Mouse (Mus musculus): ENCODE measurements at regions not wholly inside any gene's neighbourhood (a gene's known extent, or its start where the extent isn't known, plus 50 kb on each side); places are given as distances from the start of the nearest gene placed in this dataset.

DNA sequence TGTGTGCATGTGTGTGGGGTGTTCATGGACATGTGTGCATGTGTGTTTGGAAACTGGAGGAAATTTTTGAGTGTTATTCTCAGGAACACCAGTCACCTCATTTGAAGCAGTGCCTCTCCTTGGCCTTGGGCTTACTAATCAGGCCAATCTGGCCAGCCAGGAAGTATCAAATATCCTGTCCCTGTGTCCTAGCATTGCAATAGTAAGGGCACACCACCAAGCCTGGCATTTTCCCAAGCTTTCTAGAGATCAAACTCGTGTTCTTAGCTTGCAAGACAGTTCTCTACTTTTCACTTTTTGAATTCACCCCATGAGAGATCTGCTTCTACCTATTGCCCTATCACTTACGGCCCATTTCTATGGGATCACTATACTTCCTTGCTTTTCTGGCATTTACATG is 376.7 kb downstream of the 9330182O14Rik start:
- no peaks in the 10 kb centered on the region for H3K27me3 ChIP-seq (ENCODE audit: control insufficient read depth, insufficient read depth, low read length)
- no peaks in the 10 kb centered on the region for H3K9me3 ChIP-seq (ENCODE audit: control insufficient read depth, low read length)
- WGBS: 74% methylated on average over 2 of the region's 2 CpGs
- ATAC-seq (ENCODE audit: insufficient number of reproducible peaks, low FRiP score, low TSS enrichment, low read depth) (no peak), DNase-seq (ENCODE audit: low spot score) (no peak)
- no peaks in the 10 kb centered on the region for H3K36me3 ChIP-seq (ENCODE audit: control insufficient read depth, insufficient read depth, low read length)
- H3K4me2 ChIP-seq (ENCODE audit: low read depth, severe bottlenecking): no peak overlapping the region
- no peaks in the 10 kb centered on the region for H3K4me1 ChIP-seq (ENCODE audit: control insufficient read depth, insufficient read depth, low read length)
- H3K27ac ChIP-seq (replicated peaks; ENCODE audit: low read depth, low read length): no peak overlapping the region
- no peak overlapping the region for H3K4me3 ChIP-seq (ENCODE audit: low read depth, low read length)
- H3K9ac ChIP-seq (ENCODE audit: low read length): no peak overlapping the region

DNA sequence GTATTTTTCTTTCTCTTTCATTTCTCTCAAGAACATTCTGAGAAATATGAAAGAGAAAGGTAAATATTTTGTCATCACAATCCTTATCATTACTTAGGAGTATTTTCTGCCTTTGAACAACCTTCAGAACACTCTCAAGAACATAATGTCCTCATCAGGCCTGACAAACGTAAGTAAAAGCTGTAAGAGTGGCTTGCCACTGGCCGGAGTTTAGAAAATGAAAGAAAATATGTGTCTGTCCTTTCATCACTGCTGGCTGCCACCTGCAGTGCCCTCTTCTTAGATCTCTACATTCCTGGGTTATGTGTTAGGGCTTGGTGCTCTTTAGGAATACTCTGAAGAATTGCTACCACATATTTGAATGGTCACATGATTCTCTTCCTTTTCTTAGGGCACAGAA is 390.2 kb downstream of the 9330182O14Rik start:
- Histone ChIP-seq H3K36me3 (ENCODE audit: control insufficient read depth, insufficient read depth, low read length) (no peaks in the 10 kb centered on the region), H3K4me3 (ENCODE audit: low read depth, low read length) (no peak overlapping the region), H3K27me3 (ENCODE audit: control insufficient read depth, insufficient read depth, low read length) (no peaks in the 10 kb centered on the region), H3K9me3 (ENCODE audit: control insufficient read depth, low read length) (no peaks in the 10 kb centered on the region), H3K9ac (ENCODE audit: low read length) (no peak overlapping the region), H3K27ac (replicated peaks; ENCODE audit: low read depth, low read length) (no peak overlapping the region), H3K4me1 (ENCODE audit: control insufficient read depth, insufficient read depth, low read length) (no peaks in the 10 kb centered on the region), H3K4me2 (ENCODE audit: low read depth, severe bottlenecking) (no peak overlapping the region)
- ATAC-seq (ENCODE audit: insufficient number of reproducible peaks, low FRiP score, low TSS enrichment, low read depth) (no peak), DNase-seq (ENCODE audit: low spot score) (no peak)
- 53% methylated on average over 2 of the region's 2 CpGs for WGBS

DNA sequence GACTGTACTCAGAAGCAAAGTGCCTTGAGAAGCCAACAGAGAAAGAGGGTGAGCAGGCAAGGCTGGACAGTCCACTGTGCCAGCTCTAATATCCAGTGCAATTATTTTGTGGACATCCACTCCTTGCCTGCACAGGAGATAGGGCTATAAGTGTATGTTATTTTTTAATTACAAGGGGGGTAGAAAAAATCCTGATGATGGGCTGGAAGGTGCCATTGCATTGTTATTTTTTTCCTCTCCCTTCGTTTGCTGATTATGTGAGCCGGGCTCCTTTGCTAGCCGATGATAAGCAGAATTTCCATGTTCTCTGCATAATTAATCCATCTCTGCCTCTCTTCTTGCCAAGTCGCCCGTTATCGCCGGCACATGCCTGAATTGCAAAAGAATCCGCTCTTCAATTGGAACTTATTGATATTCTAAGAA is 399.3 kb downstream of the 9330182O14Rik start:
- Histone ChIP-seq H3K4me2 (ENCODE audit: low read depth, severe bottlenecking) (no peak overlapping the region), H3K27ac (replicated peaks; ENCODE audit: low read depth, low read length) (no peak overlapping the region), H3K36me3 (ENCODE audit: control insufficient read depth, insufficient read depth, low read length) (no peaks in the 10 kb centered on the region), H3K27me3 (ENCODE audit: control insufficient read depth, insufficient read depth, low read length) (no peaks in the 10 kb centered on the region), H3K9me3 (ENCODE audit: control insufficient read depth, low read length) (no peaks in the 10 kb centered on the region), H3K4me3 (ENCODE audit: low read depth, low read length) (no peak overlapping the region), H3K4me1 (ENCODE audit: control insufficient read depth, insufficient read depth, low read length) (no peaks in the 10 kb centered on the region), H3K9ac (ENCODE audit: low read length) (no peak overlapping the region)
- no peak for ATAC-seq (ENCODE audit: insufficient number of reproducible peaks, low FRiP score, low TSS enrichment, low read depth)
- 88% methylated on average over 8 of the region's 8 CpGs for WGBS
- DNase-seq (ENCODE audit: low spot score): no peak

DNA sequence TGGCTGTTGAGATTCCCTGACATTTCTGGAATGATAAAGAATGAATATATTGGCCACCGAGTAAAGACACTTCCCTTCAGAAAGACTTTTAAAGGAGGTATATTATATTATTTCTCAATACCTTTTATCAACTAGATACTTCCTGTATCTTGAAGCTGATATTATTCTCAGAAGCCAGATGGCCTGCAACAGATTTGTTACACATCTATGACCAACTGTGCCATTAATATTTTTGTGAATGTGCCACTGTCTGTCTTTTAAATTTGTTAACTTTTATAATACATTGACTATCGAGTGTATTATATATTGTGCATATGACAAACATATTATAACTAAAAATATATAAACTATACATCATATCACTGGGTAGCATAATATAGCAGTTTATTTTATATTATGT is 427.5 kb downstream of the 9330182O14Rik start:
- Histone ChIP-seq H3K9me3 (ENCODE audit: control insufficient read depth, low read length) (no peaks in the 10 kb centered on the region), H3K4me3 (ENCODE audit: low read depth, low read length) (no peak overlapping the region), H3K9ac (ENCODE audit: low read length) (no peak overlapping the region), H3K4me1 (ENCODE audit: control insufficient read depth, insufficient read depth, low read length) (no peaks in the 10 kb centered on the region), H3K27me3 (ENCODE audit: control insufficient read depth, insufficient read depth, low read length) (no peaks in the 10 kb centered on the region), H3K27ac (replicated peaks; ENCODE audit: low read depth, low read length) (no peak overlapping the region), H3K36me3 (ENCODE audit: control insufficient read depth, insufficient read depth, low read length) (no peaks in the 10 kb centered on the region), H3K4me2 (ENCODE audit: low read depth, severe bottlenecking) (no peak overlapping the region)
- no peak for ATAC-seq (ENCODE audit: insufficient number of reproducible peaks, low FRiP score, low TSS enrichment, low read depth)
- no peak for DNase-seq (ENCODE audit: low spot score)
- 90% methylated on average over 2 of the region's 2 CpGs for WGBS

GRCm38 (mm10) chr15:40565716-40566115 is 431.6 kb downstream of the 9330182O14Rik start:
- WGBS: 36% methylated on average over 5 of the region's 5 CpGs
- Histone ChIP-seq H3K4me2 (ENCODE audit: low read depth, severe bottlenecking) (no peak overlapping the region), H3K9me3 (ENCODE audit: control insufficient read depth, low read length) (no peaks in the 10 kb centered on the region), H3K4me1 (ENCODE audit: control insufficient read depth, insufficient read depth, low read length) (no peaks in the 10 kb centered on the region), H3K36me3 (ENCODE audit: control insufficient read depth, insufficient read depth, low read length) (no peaks in the 10 kb centered on the region), H3K4me3 (ENCODE audit: low read depth, low read length) (no peak overlapping the region), H3K27me3 (ENCODE audit: control insufficient read depth, insufficient read depth, low read length) (no peaks in the 10 kb centered on the region), H3K27ac (replicated peaks; ENCODE audit: low read depth, low read length) (no peak overlapping the region), H3K9ac (ENCODE audit: low read length) (no peak overlapping the region)
- ATAC-seq (ENCODE audit: insufficient number of reproducible peaks, low FRiP score, low TSS enrichment, low read depth) (no peak), DNase-seq (ENCODE audit: low spot score) (no peak)

- no peaks in the 10 kb centered on the region for H3K36me3 ChIP-seq (ENCODE audit: control insufficient read depth, insufficient read depth, low read length)
- 7% methylated on average over 4 of the region's 4 CpGs for WGBS
- no peak overlapping the region for H3K4me3 ChIP-seq (ENCODE audit: low read depth, low read length)
- peak; percentile 47; the same call in 1 of the 2 replicates for ATAC-seq (ENCODE audit: insufficient number of reproducible peaks, low FRiP score, low TSS enrichment, low read depth)
- no peaks in the 10 kb centered on the region for H3K9me3 ChIP-seq (ENCODE audit: control insufficient read depth, low read length)
- no peak overlapping the region for H3K4me2 ChIP-seq (ENCODE audit: low read depth, severe bottlenecking)
- no peaks in the 10 kb centered on the region for H3K4me1 ChIP-seq (ENCODE audit: control insufficient read depth, insufficient read depth, low read length)
- peak; percentile 28 for DNase-seq (ENCODE audit: low spot score)
- H3K27me3 ChIP-seq (ENCODE audit: control insufficient read depth, insufficient read depth, low read length): no peaks in the 10 kb centered on the region
- no peak overlapping the region for H3K27ac ChIP-seq (replicated peaks; ENCODE audit: low read depth, low read length)
- H3K9ac ChIP-seq (ENCODE audit: low read length): no peak overlapping the region
Measured at GRCm38 (mm10) chr15:40566481-40566880, 432.3 kb downstream of the 9330182O14Rik start.

- no peak overlapping the region for H3K27ac ChIP-seq (replicated peaks; ENCODE audit: low read depth, low read length)
- no peak for DNase-seq (ENCODE audit: low spot score)
- no peak overlapping the region for H3K9ac ChIP-seq (ENCODE audit: low read length)
- H3K4me2 ChIP-seq (ENCODE audit: low read depth, severe bottlenecking): no peak overlapping the region
- H3K9me3 ChIP-seq (ENCODE audit: control insufficient read depth, low read length): no peaks in the 10 kb centered on the region
- ATAC-seq (ENCODE audit: insufficient number of reproducible peaks, low FRiP score, low TSS enrichment, low read depth): no peak
- 83% methylated on average over 1 of the region's 1 CpGs for WGBS
- no peaks in the 10 kb centered on the region for H3K4me1 ChIP-seq (ENCODE audit: control insufficient read depth, insufficient read depth, low read length)
- no peaks in the 10 kb centered on the region for H3K27me3 ChIP-seq (ENCODE audit: control insufficient read depth, insufficient read depth, low read length)
- no peaks in the 10 kb centered on the region for H3K36me3 ChIP-seq (ENCODE audit: control insufficient read depth, insufficient read depth, low read length)
- H3K4me3 ChIP-seq (ENCODE audit: low read depth, low read length): no peak overlapping the region
Measured at GRCm38 (mm10) chr15:40568701-40569100, 434.5 kb downstream of the 9330182O14Rik start.

Data from limb, embryonic 11.5 days (tissue).